Mouse (Mus musculus): ENCODE results near the gene Brdt.

Brdt gene

GRCm38 (mm10) chr5:107289234-107289764 lies 41.7 kb upstream of the Brdt start, which contains the start of gene Tgfbr3:
Gene Tgfbr3 (minus strand): TSS chr5:107289629.
- Histone ChIP-seq H3K36me3 (ENCODE audit: insufficient read depth, low read length) (no peaks in the 10 kb centered on the region), H3K27me3 (ENCODE audit: insufficient read depth, low read length) (peaks cover 62% of the 10 kb centered on the region), H3K4me1 (replicated peaks; ENCODE audit: low read depth, low read length) (peaks cover 17% of the 10 kb centered on the region), H3K9me3 (ENCODE audit: low read length) (no peaks in the 10 kb centered on the region), H3K4me3 (replicated peaks; ENCODE audit: low read length) (peak within 1 kb of the TSS; percentile 85)
- TF ChIP-seq CTCF (conservative IDR thresholded peaks at IDR 0.05; ENCODE audit: low read length) (no peak), POU5F1 (IDR thresholded peaks at IDR 0.05; ENCODE audit: borderline replicate concordance, low read length) (no peak)

- Histone ChIP-seq H3K27me3 (ENCODE audit: insufficient read depth, low read length) (peaks cover 59% of the 10 kb centered on the region), H3K4me1 (replicated peaks; ENCODE audit: low read depth, low read length) (peaks cover 17% of the 10 kb centered on the region), H3K4me3 (replicated peaks; ENCODE audit: low read length) (peak overlapping the region; percentile 85; the same call in 1 of the 2 replicates), H3K9me3 (ENCODE audit: low read length) (no peaks in the 10 kb centered on the region), H3K36me3 (ENCODE audit: insufficient read depth, low read length) (no peaks in the 10 kb centered on the region)
- TF ChIP-seq CTCF (conservative IDR thresholded peaks at IDR 0.05; ENCODE audit: low read length): no peak
- no peak for TF ChIP-seq POU5F1 (IDR thresholded peaks at IDR 0.05; ENCODE audit: borderline replicate concordance, low read length)
- no peak for TF ChIP-seq NANOG (IDR thresholded peaks at IDR 0.05; ENCODE audit: borderline replicate concordance, low read length)
Observed at GRCm38 (mm10) chr5:107289986-107290385, 41.0 kb upstream of the Brdt start.

- H3K27me3 ChIP-seq (ENCODE audit: insufficient read depth, low read length): peaks cover 35% of the 10 kb centered on the region
Observed at GRCm38 (mm10) chr5:107294041-107294440, 36.9 kb upstream of the Brdt start.

DNA sequence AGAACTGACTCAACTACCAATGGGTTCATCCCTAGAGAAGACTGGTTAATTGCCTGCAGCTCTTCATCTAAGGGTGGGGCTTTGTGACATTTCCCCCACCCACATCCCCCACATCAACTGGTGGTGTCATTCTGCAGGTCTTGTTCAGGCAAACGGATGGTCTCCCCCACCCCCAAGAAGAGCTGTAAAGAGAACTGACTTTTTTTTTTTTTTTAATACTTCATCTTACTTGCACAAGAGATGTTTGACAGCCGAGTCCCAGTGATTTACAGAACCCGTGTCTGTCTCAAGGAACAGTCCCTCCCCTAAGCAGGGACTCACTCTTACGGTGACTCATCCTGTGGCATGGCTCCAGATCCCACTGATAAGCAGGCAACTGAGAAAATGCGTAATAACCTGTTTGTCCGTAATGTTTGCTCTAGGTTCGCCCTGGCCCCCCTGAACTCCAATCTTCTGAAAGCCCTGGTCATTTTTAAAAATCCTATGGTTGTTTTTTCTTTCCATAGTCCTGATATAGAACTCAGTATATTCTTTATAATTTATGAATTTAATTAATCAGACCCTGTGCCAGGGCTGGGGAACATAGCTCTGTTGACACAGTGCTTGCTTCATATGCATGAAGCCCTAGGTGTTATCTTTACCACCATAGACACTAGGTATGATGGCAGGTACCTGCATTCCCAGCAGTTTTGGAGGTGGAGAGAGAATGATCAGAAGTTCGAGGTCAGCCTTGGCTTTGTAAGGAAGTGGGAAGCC lies 35.7 kb upstream of the Brdt start:
- Histone ChIP-seq H3K4me3 (replicated peaks; ENCODE audit: low read length) (no peak overlapping the region), H3K36me3 (ENCODE audit: insufficient read depth, low read length) (no peaks in the 10 kb centered on the region), H3K27me3 (ENCODE audit: insufficient read depth, low read length) (peaks cover 23% of the 10 kb centered on the region), H3K4me1 (replicated peaks; ENCODE audit: low read depth, low read length) (peaks cover 17% of the 10 kb centered on the region), H3K9me3 (ENCODE audit: low read length) (no peaks in the 10 kb centered on the region)
- TF ChIP-seq CTCF (conservative IDR thresholded peaks at IDR 0.05; ENCODE audit: low read length) (no peak), POU5F1 (IDR thresholded peaks at IDR 0.05; ENCODE audit: borderline replicate concordance, low read length) (no peak), NANOG (IDR thresholded peaks at IDR 0.05; ENCODE audit: borderline replicate concordance, low read length) (no peak)

More at GRCm38 (mm10) chr5:107294041-107294440, 36.9 kb upstream of the Brdt start:
- no peak overlapping the region for H3K4me3 ChIP-seq (replicated peaks; ENCODE audit: low read length)
- H3K4me1 ChIP-seq (replicated peaks; ENCODE audit: low read depth, low read length): peaks cover 22% of the 10 kb centered on the region
- no peak for TF ChIP-seq CTCF (conservative IDR thresholded peaks at IDR 0.05; ENCODE audit: low read length)
- TF ChIP-seq NANOG (IDR thresholded peaks at IDR 0.05; ENCODE audit: borderline replicate concordance, low read length): no peak
- TF ChIP-seq POU5F1 (IDR thresholded peaks at IDR 0.05; ENCODE audit: borderline replicate concordance, low read length): no peak
- H3K36me3 ChIP-seq (ENCODE audit: insufficient read depth, low read length): no peaks in the 10 kb centered on the region
- H3K9me3 ChIP-seq (ENCODE audit: low read length): no peaks in the 10 kb centered on the region

DNA sequence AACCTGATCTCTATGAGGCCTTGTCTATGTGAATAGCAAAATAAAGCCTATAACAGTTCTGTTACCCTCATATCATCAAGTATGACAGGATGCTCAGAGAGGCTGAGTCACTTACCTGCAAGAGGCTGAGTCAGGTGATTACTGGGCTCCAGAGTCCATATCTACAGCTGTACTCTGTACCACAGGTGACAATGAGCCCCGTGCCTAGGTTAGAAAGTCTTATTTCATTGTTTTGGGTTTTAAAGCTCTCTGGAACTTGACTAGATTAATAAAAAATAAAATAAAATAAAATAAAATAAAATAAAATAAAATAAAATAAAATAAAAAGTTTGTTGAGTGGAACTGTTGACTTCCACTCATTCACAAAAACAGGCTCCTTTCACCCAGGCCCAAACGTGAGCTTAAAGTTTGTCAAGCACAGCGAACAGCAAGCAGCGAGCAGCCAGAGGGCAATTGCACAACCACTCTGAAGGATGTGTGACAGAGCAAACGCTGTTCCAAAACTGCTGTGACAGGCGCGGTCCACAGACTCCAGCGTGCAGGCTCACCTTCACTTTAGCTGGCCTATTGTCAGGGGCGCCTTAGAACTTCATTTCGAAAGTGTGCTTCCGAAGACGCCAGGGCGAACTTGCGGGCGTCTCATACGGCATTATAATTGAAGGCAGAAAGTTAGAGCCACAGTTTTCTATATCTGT lies 35.0 kb upstream of the Brdt start:
- Histone ChIP-seq H3K36me3 (ENCODE audit: insufficient read depth, low read length) (no peaks in the 10 kb centered on the region), H3K4me3 (replicated peaks; ENCODE audit: low read length) (no peak overlapping the region), H3K27me3 (ENCODE audit: insufficient read depth, low read length) (peaks cover 16% of the 10 kb centered on the region), H3K9me3 (ENCODE audit: low read length) (no peaks in the 10 kb centered on the region), H3K4me1 (replicated peaks; ENCODE audit: low read depth, low read length) (peaks cover 17% of the 10 kb centered on the region)
- TF ChIP-seq POU5F1 (IDR thresholded peaks at IDR 0.05; ENCODE audit: borderline replicate concordance, low read length) (no peak), CTCF (conservative IDR thresholded peaks at IDR 0.05; ENCODE audit: low read length) (no peak), NANOG (IDR thresholded peaks at IDR 0.05; ENCODE audit: borderline replicate concordance, low read length) (no peak)

- no peaks in the 10 kb centered on the region for H3K36me3 ChIP-seq (ENCODE audit: insufficient read depth, low read length)
- peaks cover 8% of the 10 kb centered on the region for H3K27me3 ChIP-seq (ENCODE audit: insufficient read depth, low read length)
- H3K4me3 ChIP-seq (replicated peaks; ENCODE audit: low read length): no peak overlapping the region
- H3K4me1 ChIP-seq (replicated peaks; ENCODE audit: low read depth, low read length): peaks cover 17% of the 10 kb centered on the region
- TF ChIP-seq POU5F1 (IDR thresholded peaks at IDR 0.05; ENCODE audit: borderline replicate concordance, low read length) (no peak), CTCF (conservative IDR thresholded peaks at IDR 0.05; ENCODE audit: low read length) (no peak), NANOG (IDR thresholded peaks at IDR 0.05; ENCODE audit: borderline replicate concordance, low read length) (no peak)
- H3K9me3 ChIP-seq (ENCODE audit: low read length): no peaks in the 10 kb centered on the region
Observed at GRCm38 (mm10) chr5:107296512-107297322, 34.2 kb upstream of the Brdt start.

- H3K4me3 ChIP-seq (replicated peaks; ENCODE audit: low read length): no peak overlapping the region
- no peaks in the 10 kb centered on the region for H3K9me3 ChIP-seq (ENCODE audit: low read length)
- peaks cover 21% of the 10 kb centered on the region for H3K4me1 ChIP-seq (replicated peaks; ENCODE audit: low read depth, low read length)
- no peaks in the 10 kb centered on the region for H3K27me3 ChIP-seq (ENCODE audit: insufficient read depth, low read length)
- no peak for TF ChIP-seq CTCF (conservative IDR thresholded peaks at IDR 0.05; ENCODE audit: low read length)
- TF ChIP-seq POU5F1 (IDR thresholded peaks at IDR 0.05; ENCODE audit: borderline replicate concordance, low read length): no peak
- TF ChIP-seq NANOG (IDR thresholded peaks at IDR 0.05; ENCODE audit: borderline replicate concordance, low read length): no peak
- no peaks in the 10 kb centered on the region for H3K36me3 ChIP-seq (ENCODE audit: insufficient read depth, low read length)
Observed at GRCm38 (mm10) chr5:107298854-107299253, 32.1 kb upstream of the Brdt start.
